Mouse (Mus musculus): ENCODE data around the gene Slc29a1. TPM values are rescaled to one million over a fixed set of nuclear protein-coding genes. Genes with fewer than 3 reads are reported as not detected.
A peak's percentile ranks its signal among the peaks of the same experiment; 100 is the strongest.

The Slc29a1 gene
- total RNA-seq, 2 experiments from 2014 or later: 171 to 176 TPM

DNA sequence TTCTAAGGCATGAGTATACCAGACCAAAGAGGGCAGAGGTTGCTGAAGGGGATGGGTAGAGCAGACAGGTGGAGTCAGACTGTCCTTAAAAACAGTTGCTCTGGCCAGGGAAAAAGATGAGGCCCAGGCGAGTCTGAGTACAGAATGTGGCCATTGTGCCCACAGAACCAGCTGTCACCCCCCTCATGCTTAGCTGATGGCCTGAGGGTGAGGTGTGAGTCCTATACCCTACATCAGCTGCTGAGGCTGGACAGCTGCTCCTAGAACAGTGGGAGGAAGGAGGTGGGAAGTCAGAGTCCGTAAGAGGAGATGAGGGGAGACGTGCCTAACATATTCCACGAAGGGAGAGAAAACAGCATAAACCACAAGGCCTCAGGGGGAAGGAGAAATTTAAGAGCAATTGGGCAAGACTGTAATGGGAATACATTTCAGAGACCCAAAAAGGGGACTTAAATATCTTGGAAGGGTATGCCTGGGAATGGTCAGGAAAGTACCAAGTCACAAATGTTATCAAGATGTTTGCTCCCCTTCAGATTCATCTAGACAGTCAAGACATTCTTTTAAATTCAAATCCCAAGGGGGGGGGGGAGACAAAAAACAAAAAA is 16.7 kb upstream of the Slc29a1 start:
- ATAC-seq (replicated peaks; ENCODE audit: low FRiP score, low TSS enrichment, poor library complexity, severe bottlenecking): no peak

DNA sequence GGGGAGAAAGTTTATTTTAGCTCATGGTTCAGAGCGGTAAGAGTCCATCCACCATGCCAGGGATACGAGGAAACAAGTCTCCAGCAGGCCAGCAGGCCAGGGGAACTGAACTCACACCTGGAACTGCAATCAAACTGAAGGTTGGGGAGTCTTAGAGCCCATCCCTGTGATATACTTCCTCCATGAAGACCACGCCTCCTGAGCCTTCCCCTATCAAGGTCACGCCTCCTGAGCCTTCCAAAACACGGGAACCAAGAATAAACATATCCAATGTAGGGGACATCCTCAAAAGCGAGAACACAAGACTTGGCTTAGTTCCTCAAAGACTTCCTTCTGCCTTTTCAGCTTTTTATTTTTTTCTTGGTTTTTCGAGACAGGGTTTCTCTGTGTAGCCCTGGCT is 13.5 kb upstream of the Slc29a1 start:
- no peak for ATAC-seq (replicated peaks; ENCODE audit: low FRiP score, low TSS enrichment, poor library complexity, severe bottlenecking)

DNA sequence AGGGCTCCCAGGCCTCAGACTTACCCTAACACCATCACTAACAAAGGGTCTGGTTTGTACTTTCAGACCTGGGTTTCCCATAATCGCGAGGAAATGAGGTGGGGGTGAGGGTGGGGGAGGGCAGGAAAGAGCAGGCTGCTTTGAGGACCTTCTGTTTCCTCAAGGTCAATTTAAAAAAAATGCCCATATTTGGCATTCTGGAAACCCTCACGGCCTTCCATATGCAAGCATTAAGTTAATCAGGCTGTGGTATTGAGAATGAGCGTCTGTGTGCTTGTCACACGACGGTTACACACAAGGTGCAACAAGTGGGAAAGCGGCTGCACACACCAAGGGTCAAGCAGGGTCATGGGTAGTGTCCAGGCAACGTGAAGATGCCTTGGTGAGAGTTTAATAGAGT is 12.6 kb upstream of the Slc29a1 start:
- ATAC-seq (replicated peaks; ENCODE audit: low FRiP score, low TSS enrichment, poor library complexity, severe bottlenecking): no peak

- no peak; the same call in 1 of the 2 replicates for ATAC-seq (replicated peaks; ENCODE audit: low FRiP score, low TSS enrichment, poor library complexity, severe bottlenecking)
Measured at GRCm38 (mm10) chr17:45610144-45610866, 10.9 kb upstream of the Slc29a1 start.

DNA sequence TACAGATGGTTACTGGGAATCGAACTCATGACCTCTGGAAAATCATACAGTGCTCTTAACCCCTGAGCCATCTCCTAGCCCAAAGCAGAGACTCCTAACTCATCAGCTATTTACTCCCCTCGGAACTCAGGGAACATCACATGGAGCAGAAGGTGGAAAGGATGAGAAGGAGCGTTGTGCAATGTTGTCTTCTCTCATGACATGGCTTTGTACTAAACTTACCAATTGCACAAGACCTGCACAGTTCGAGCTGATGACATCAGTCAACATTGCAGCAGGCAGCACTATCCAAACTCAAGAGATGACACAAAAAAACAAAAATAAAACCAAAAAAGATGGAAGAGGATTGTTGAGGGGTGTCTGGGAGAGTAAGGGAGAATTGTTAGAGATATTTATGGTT is 9.0 kb upstream of the Slc29a1 start:
- ATAC-seq (replicated peaks; ENCODE audit: low FRiP score, low TSS enrichment, poor library complexity, severe bottlenecking): no peak

- no peak for ATAC-seq (replicated peaks; ENCODE audit: low FRiP score, low TSS enrichment, poor library complexity, severe bottlenecking)
Measured at GRCm38 (mm10) chr17:45606992-45607879, 7.8 kb upstream of the Slc29a1 start.

GRCm38 (mm10) chr17:45602984-45603383 is 3.6 kb upstream of the Slc29a1 start:
- no peak for ATAC-seq (replicated peaks; ENCODE audit: low FRiP score, low TSS enrichment, poor library complexity, severe bottlenecking)

GRCm38 (mm10) chr17:45601877-45602304 is 2.5 kb upstream of the Slc29a1 start, which contains the start of gene Mymx:
Gene Mymx (minus strand): TSS chr17:45602102.
- ATAC-seq (replicated peaks; ENCODE audit: low FRiP score, low TSS enrichment, poor library complexity, severe bottlenecking): no peak

- no peak for ATAC-seq (replicated peaks; ENCODE audit: low FRiP score, low TSS enrichment, poor library complexity, severe bottlenecking)
Measured at GRCm38 (mm10) chr17:45601325-45601724, 1.9 kb upstream of the Slc29a1 start.

DNA sequence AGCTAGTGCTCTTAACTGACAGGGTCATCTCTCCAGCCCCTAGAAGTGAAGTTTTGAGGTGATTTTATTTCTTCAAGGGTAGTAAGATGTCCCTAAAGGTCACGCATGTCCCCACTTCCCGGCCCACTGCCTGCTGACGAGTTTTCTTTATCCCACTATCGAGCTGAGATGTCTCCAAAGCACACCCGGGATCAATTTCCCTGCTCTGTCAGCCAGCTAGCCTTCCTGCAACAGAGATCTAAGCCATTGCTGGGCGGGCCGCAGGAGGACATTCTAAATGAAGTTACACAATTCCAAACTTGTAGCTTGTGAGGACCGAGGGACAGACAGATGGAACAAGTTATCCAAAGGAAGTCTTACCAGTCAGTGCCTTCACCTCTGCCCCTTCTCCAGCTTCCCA is 861 bp upstream of the Slc29a1 start:
- no peak for ATAC-seq (replicated peaks; ENCODE audit: low FRiP score, low TSS enrichment, poor library complexity, severe bottlenecking)

- ATAC-seq (replicated peaks; ENCODE audit: low FRiP score, low TSS enrichment, poor library complexity, severe bottlenecking): no peak
Measured at GRCm38 (mm10) chr17:45598891-45599290, 515 bp downstream of the Slc29a1 start.

- no peak for ATAC-seq (replicated peaks; ENCODE audit: low FRiP score, low TSS enrichment, poor library complexity, severe bottlenecking)
Measured at GRCm38 (mm10) chr17:45598376-45598775, 1.0 kb downstream of the Slc29a1 start.

- ATAC-seq (replicated peaks; ENCODE audit: low FRiP score, low TSS enrichment, poor library complexity, severe bottlenecking): no peak
Measured at GRCm38 (mm10) chr17:45597787-45598186, 1.6 kb downstream of the Slc29a1 start.

GRCm38 (mm10) chr17:45596631-45597396 is 2.6 kb downstream of the Slc29a1 start:
- ATAC-seq (replicated peaks; ENCODE audit: low FRiP score, low TSS enrichment, poor library complexity, severe bottlenecking): peak; percentile 69

GRCm38 (mm10) chr17:45595736-45596390 is 3.5 kb downstream of the Slc29a1 start:
- no peak for ATAC-seq (replicated peaks; ENCODE audit: low FRiP score, low TSS enrichment, poor library complexity, severe bottlenecking)

- ATAC-seq (replicated peaks; ENCODE audit: low FRiP score, low TSS enrichment, poor library complexity, severe bottlenecking): peak; percentile 27
Measured at GRCm38 (mm10) chr17:45594881-45595735, 4.3 kb downstream of the Slc29a1 start.

DNA sequence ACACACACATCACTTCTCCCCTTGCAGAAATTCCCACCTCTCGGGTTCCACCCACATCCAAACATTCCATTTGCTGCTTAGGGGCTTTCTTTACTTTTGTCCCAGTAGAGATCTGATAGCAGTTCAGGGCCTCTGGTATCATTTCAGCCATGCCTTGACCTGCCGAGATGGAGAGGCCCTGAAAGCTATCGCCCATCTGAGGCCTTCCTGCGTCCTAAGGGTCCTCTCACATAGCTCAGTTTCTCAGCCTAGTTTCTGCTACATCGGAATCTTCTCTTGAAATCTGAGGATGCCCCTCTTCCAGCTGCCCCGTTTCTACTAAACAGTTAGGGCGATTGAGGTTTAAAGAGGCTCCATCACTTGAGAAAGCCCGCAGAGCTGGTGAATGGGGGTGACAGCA is 5.2 kb downstream of the Slc29a1 start:
- no peak for ATAC-seq (replicated peaks; ENCODE audit: low FRiP score, low TSS enrichment, poor library complexity, severe bottlenecking)

DNA sequence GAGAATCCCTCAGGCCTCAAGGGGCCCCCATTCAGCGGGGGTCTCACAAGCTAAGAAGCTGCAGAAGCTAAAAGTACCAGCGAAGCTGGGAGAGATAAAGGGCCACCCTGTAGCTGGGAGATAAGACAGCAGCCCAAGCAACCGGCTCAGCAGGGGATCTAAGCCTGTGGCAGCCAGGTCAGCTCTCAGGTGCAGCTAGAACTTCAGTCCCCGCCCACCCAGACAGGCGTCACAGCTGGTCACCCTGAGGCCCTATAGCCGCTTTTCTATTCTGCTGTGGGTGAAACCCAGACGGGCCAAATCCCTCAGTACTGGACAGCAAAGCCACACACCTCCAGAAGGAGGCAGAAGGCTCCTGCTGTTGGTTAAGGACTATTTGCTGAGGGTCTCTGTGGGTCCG is 5.9 kb downstream of the Slc29a1 start:
- ATAC-seq (replicated peaks; ENCODE audit: low FRiP score, low TSS enrichment, poor library complexity, severe bottlenecking): peak; percentile 60

Data from megakaryocyte-erythroid progenitor cell, adult 5-6 weeks (primary cell).